Mouse (Mus musculus) embryonic facial prominence, embryonic 14.5 days (tissue): Measurements from ENCODE around the gene Camta2. TPM values are rescaled to one million over a fixed set of nuclear protein-coding genes. Genes with fewer than 3 reads are reported as not detected.

ENCODE experiments used
- microRNA-seq: library from miRNA; unstranded; fragments of <30 nt; microRNA quantifications from one replicate; pipeline ENCODE4, GENCODE M21; 2016; ENCODE audit warnings: borderline number of aligned reads
- polyA plus RNA-seq: library from polyadenylated mRNA; unstranded; fragments of >200 nt; fragmentation: Nextera tagmentation; extraction: Ambion mirVana; gene quantifications from 2 replicates; pipeline ENCODE4 v1.2.1, GENCODE M21; 2014

The Camta2 gene
- polyA plus RNA-seq, 1 experiment from 2014 or later: 12.6 TPM

Small RNAs within 50 kb of the gene (microRNA-seq; reads per million reads assigned to microRNA genes)
- 0.50 reads per million for gene Mir6925

Other genes starting within 250 kb of the Camta2 start
- 37.0 and 40.6 TPM in 2 replicates for gene Med11, start 236.2 kb downstream of the Camta2 start, polyA plus RNA-seq
- 0.31 and 0.85 TPM in 2 replicates for gene Zmynd15, start 228.7 kb downstream of the Camta2 start, polyA plus RNA-seq
- 5.7 and 6.0 TPM in 2 replicates for gene Cxcl16, start 228.1 kb downstream of the Camta2 start, polyA plus RNA-seq
- 0.52 TPM in 1 of 2 replicates, not detected in the other for gene Tm4sf5, start 182.9 kb downstream of the Camta2 start, polyA plus RNA-seq
- gene Vmo1, start 173.5 kb downstream of the Camta2 start, polyA plus RNA-seq: 0.54 and 0.98 TPM in 2 replicates
- 0.53 and 0.84 TPM in 2 replicates for gene Gltpd2, start 168.9 kb downstream of the Camta2 start, polyA plus RNA-seq
- gene Psmb6, start 162.7 kb downstream of the Camta2 start, polyA plus RNA-seq: 706 and 727 TPM in 2 replicates
- 1.1 and 2.7 TPM in 2 replicates for gene Gm40193, start 155.2 kb downstream of the Camta2 start, polyA plus RNA-seq
- gene Pld2, start 148.0 kb downstream of the Camta2 start, polyA plus RNA-seq: 9.2 and 9.5 TPM in 2 replicates
- 17.2 and 18.3 TPM in 2 replicates for gene Mink1, start 125.2 kb downstream of the Camta2 start, polyA plus RNA-seq
- not detected in 2 replicates for gene 4930544D05Rik, start 72.3 kb downstream of the Camta2 start, polyA plus RNA-seq
- 0.51 and 0.58 TPM in 2 replicates for gene Chrne, start 68.9 kb downstream of the Camta2 start, polyA plus RNA-seq
- gene Gp1ba, start 49.0 kb downstream of the Camta2 start, polyA plus RNA-seq: 0.38 and 0.60 TPM in 2 replicates
- 100 and 105 TPM in 2 replicates for gene Rnf167, start 40.9 kb downstream of the Camta2 start, polyA plus RNA-seq
- 147 and 165 TPM in 2 replicates for gene Slc25a11, start 40.6 kb downstream of the Camta2 start, polyA plus RNA-seq
- gene Pfn1, start 33.5 kb downstream of the Camta2 start, polyA plus RNA-seq: 1,605 and 1,712 TPM in 2 replicates
- gene Eno3, start 30.9 kb downstream of the Camta2 start, polyA plus RNA-seq: 165 and 289 TPM in 2 replicates
- gene Spag7, start 18.7 kb downstream of the Camta2 start, polyA plus RNA-seq: 88.9 and 97.1 TPM in 2 replicates
- gene Inca1, start 12.1 kb upstream of the Camta2 start, polyA plus RNA-seq: 1.1 TPM in 2 replicates
- 14.4 and 14.8 TPM in 2 replicates for gene Kif1c, start 12.4 kb upstream of the Camta2 start, polyA plus RNA-seq
- gene Zfp3, start 76.1 kb upstream of the Camta2 start, polyA plus RNA-seq: 7.0 and 7.3 TPM in 2 replicates
- gene Scimp, start 124.5 kb upstream of the Camta2 start, polyA plus RNA-seq: 0.50 and 0.83 TPM in 2 replicates
- 29.4 and 31.8 TPM in 2 replicates for gene Rabep1, start 156.7 kb upstream of the Camta2 start, polyA plus RNA-seq